Mouse (Mus musculus) adrenal gland, postnatal 4 days (tissue): ENCODE results near the gene Actr5. TPM values are rescaled to one million over a fixed set of nuclear protein-coding genes. Genes with fewer than 3 reads are reported as not detected.

ENCODE experiments used
- DNase-seq, 2 experiments: peaks; one replicate each; pipeline ENCODE4 v3.0.0; 2021 to 2022; ENCODE audit warnings: low spot score in 2 of 2, mixed read lengths in 2 of 2
- microRNA-seq: library from miRNA; unstranded; fragments of <30 nt; microRNA quantifications from one replicate; pipeline ENCODE4 v1.2.0, GENCODE M21; 2021
- total RNA-seq, 2 experiments: library from RNA; stranded (reverse); gene quantifications; 2 replicates each; pipeline ENCODE4 v1.2.3; 2021

Actr5 gene
- total RNA-seq, 2 experiments from 2014 or later: 17.1 to 18.2 TPM

GRCm38 (mm10) chr2:158684910-158685309 is 60.2 kb downstream of the Actr5 start:
- DNase-seq: no peak

DNA sequence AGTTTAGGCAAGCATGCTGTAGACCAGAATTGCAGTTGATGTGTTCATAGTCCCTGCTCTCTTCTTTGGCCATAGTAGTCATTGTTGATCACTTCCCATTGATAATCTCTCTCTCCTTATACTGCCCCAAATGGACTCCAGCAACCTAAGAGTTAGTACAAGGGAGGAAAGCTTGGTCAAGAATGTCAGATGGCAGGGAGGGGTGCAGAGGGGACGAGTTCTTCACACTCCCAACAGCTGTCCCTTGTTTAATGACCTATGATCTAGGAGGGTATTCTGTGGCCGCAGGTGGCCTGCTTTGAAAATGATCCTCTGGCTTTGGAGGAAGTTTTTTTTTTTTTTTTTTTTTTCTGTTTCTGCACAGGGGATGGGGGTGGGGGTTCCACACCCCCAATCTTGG is 61.7 kb downstream of the Actr5 start:
- no peak for DNase-seq

GRCm38 (mm10) chr2:158687804-158688241 is 63.1 kb downstream of the Actr5 start:
- DNase-seq: peak in 1 of 2 experiments; percentile 17

Small RNA genes within 50 kb of the gene (microRNA-seq; reads per million reads assigned to microRNA genes)
- 4.7 reads per million, percentile 13 among the genes with 10 or more reads in this experiment for gene Mir3474

Other genes starting within 250 kb of the Actr5 start
- gene Snhg11, start 249.2 kb upstream of the Actr5 start, total RNA-seq: 10 to 100 TPM in 1 of 2 experiments, 1 to 10 TPM in 1; 8.4 to 14.9 TPM
- gene Ralgapb, start 215.0 kb upstream of the Actr5 start, total RNA-seq: 10 to 100 TPM; 37.3 to 48.5 TPM
- gene Adig, start 122.3 kb upstream of the Actr5 start, total RNA-seq: 10 to 100 TPM; 15.3 to 22.8 TPM
- not detected for gene Arhgap40, start 112.1 kb upstream of the Actr5 start, total RNA-seq
- under 1 TPM in 1 of 2 experiments, not detected in 1; 0.54 TPM for gene Slc32a1, start 14.1 kb upstream of the Actr5 start, total RNA-seq
- gene Ppp1r16b, start 40.5 kb downstream of the Actr5 start, total RNA-seq: 10 to 100 TPM; 15.7 to 16.9 TPM
- gene Fam83d, start 143.2 kb downstream of the Actr5 start, total RNA-seq: 10 to 100 TPM; 10.6 to 11.3 TPM
- gene Dhx35, start 169.9 kb downstream of the Actr5 start, total RNA-seq: 10 to 100 TPM; 21.8 to 24.3 TPM